ENCODE assay signal across 18 mouse cellular contexts in genomic region chr4:59395528-59395927, GRCm38 (mm10).
"Had no signal": no experiment of that assay in that cellular context is flagged by ENCODE, and none has a peak within 500 bp of the region (broad histone marks: within the 10 kb centered on the region; RNA-seq: fewer than 3 reads in every experiment).

No protein-coding gene starts in this region.

- H3K27me3 ChIP-seq: megakaryocyte, embryonic 14.5 days; midbrain, embryonic 13.5 days; midbrain, embryonic 15.5 days; neural tube, embryonic 13.5 days; neural tube, embryonic 15.5 days had no signal

- H3K4me1 ChIP-seq: midbrain, embryonic 13.5 days; midbrain, embryonic 15.5 days; neural tube, embryonic 13.5 days; neural tube, embryonic 15.5 days had no signal

- H3K4me3 ChIP-seq: megakaryocyte, embryonic 14.5 days; midbrain, embryonic 13.5 days; midbrain, embryonic 15.5 days; neural tube, embryonic 13.5 days; neural tube, embryonic 15.5 days had no signal

- H3K36me3 ChIP-seq: midbrain, embryonic 13.5 days; midbrain, embryonic 15.5 days; neural tube, embryonic 13.5 days; neural tube, embryonic 15.5 days had no signal

- ATAC-seq: midbrain, embryonic 13.5 days; midbrain, embryonic 15.5 days had no signal

- H3K4me2 ChIP-seq: lung, embryonic 14.5 days; midbrain, embryonic 11.5 days; midbrain, embryonic 13.5 days; midbrain, embryonic 15.5 days; neural tube, embryonic 13.5 days; neural tube, embryonic 15.5 days had no signal

- DNase-seq: lung, adult 18-20 months; lung, embryonic 14.5 days; lung, postnatal 10 days; lung, postnatal 4 days; retina, postnatal 1 day; right cerebral cortex, adult 18-20 months; right cerebral cortex, postnatal 25 days; right cerebral cortex, postnatal 4 days; spleen, adult 18-20 months; thymus, adult 18-20 months; thymus, postnatal 14 days; thymus, postnatal 36 days had no signal

- H3K27ac ChIP-seq: midbrain, embryonic 13.5 days; midbrain, embryonic 15.5 days; neural tube, embryonic 13.5 days; neural tube, embryonic 15.5 days had no signal

- H3K9ac ChIP-seq: lung, embryonic 14.5 days; midbrain, embryonic 13.5 days; midbrain, embryonic 15.5 days; neural tube, embryonic 13.5 days; neural tube, embryonic 15.5 days had no signal

- H3K9me3 ChIP-seq: megakaryocyte, embryonic 14.5 days; midbrain, embryonic 13.5 days; midbrain, embryonic 15.5 days; neural tube, embryonic 13.5 days; neural tube, embryonic 15.5 days had no signal
